Mouse (Mus musculus) right cerebral cortex, adult 18-20 months (tissue): ENCODE measurements around the gene Chrna1.

Source experiments
- DNase-seq: peaks from one replicate; pipeline ENCODE4 v3.0.0; 2022; ENCODE audit warnings: mixed read lengths

Gene Chrna1

GRCm38 (mm10) chr2:73554389-73554788 is 25.7 kb downstream of the Chrna1 start:
- no peak for DNase-seq

DNA sequence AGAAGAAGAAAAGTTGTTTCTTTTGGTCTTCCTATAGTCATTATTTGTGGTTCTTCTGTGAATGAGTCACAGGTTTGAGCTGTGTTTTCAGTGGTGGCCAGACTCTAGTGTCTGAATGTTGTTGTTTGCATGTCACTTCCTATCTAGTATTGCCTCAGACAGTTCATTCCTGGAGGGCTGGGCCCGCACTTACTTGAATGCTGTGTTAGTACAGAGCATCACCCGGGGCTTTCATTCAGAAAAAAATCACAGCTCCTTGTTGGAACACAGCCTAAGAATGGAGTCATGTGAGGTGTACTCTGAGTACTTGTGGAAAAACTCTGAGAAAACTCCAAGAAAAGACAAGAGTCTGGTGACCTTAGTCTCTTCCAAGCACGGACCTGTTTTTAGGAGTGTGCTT is 27.2 kb downstream of the Chrna1 start:
- DNase-seq: no peak

GRCm38 (mm10) chr2:73550725-73551124 is 29.4 kb downstream of the Chrna1 start:
- DNase-seq: no peak

DNA sequence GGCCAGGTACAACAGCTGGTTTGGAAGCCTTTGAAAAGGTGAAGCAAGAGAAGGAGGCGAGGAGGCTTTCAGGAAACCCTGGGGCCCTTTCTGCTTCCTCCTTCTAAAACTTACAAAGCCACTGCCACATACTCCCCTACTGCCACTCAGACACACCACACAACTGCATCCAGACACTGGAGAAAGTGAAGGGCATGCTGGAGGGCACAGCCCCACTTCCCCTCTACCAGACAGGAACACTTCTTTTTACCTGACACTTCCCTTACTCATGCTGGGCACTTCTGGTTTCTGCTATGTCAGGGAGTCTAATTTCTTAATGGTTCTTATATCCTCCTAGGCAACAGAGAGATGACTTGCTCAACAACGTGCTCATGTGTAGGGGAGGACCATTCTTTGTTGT is 31.6 kb downstream of the Chrna1 start:
- DNase-seq: no peak

GRCm38 (mm10) chr2:73547256-73547655 is 32.9 kb downstream of the Chrna1 start:
- DNase-seq: no peak

DNA sequence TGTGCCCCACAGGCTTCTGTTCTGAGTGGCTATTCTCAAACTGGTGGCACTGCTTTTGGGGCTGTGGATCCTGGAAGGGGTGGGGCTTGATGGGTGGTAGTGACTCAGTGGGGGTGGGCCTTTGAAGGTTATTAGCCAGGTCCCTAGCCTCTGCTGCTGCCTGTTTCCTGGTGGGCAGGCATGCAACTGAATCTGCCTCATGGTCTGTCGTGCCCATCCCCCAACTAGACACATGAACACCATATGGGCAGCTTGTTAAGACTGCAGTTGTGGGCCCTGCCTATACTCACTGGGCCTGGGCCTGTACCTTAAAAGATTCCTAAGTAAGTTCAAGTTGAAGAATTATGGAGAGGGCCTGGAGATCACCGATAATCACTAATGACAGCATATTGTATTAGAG is 34.6 kb downstream of the Chrna1 start:
- no peak for DNase-seq

DNA sequence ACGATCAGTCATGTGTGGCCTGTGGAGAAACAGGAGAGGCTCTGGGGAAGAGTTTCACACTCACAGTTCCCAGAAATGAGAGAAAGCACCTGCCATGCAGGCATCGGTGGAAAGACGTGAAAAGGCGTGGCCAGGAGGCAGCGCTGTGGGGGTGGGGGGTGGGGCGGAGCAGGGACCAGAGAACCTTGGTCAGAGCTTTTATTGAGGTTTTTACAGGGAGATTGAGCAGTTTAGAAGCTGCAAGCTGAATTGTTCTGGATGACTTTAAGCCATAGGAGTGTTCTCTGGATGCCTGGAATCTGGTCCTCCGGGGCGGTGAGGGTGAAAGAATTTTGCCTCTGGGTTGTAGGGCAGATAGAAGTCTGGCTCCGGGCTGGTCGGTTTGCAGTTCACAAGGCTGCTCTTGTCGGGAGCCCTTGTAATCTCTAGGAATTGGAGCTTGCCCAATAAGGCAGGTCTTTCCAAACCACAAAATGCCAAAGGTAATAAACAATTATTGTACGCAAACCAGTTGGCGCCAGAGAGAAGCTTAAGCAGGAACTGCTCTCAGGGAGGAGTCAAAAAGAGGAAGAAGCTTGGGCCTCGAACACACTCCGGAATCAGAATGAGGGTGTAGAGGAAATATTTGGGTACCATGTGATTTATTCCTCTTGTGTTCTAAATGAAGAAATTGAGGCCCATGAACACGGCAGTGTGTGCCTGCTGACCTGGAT is 39.5 kb downstream of the Chrna1 start:
- DNase-seq: no peak

GRCm38 (mm10) chr2:73539697-73540096 is 40.4 kb downstream of the Chrna1 start:
- DNase-seq: no peak

- DNase-seq: no peak
Observed at GRCm38 (mm10) chr2:73539141-73539540, 41.0 kb downstream of the Chrna1 start.

- no peak for DNase-seq
Observed at GRCm38 (mm10) chr2:73538590-73538989, 41.5 kb downstream of the Chrna1 start.

- no peak for DNase-seq
Observed at GRCm38 (mm10) chr2:73536091-73536783, 43.9 kb downstream of the Chrna1 start.

- DNase-seq: no peak
Observed at GRCm38 (mm10) chr2:73534720-73535119, 45.4 kb downstream of the Chrna1 start.

DNA sequence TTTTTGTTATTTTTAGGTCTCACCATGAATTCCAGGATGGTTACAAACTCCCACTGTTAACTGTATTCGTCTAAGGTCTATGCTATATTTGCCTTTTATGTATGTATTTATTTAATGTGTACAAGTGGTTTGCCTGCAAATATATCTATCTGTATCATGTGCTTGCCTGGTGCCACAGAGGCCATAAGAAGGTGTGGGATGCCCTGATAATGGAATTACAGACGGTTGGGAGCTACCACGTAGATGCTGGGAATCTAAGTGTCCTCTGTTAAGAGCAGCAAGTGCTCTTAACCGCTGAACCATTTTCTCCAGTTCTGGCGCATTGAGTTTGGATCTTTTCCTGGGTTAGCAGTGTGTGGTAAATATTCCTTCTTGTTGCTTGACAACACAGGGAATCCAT is 49.7 kb downstream of the Chrna1 start:
- DNase-seq: no peak

- DNase-seq: peak; percentile 78
Observed at GRCm38 (mm10) chr2:73529356-73530330, 50.5 kb downstream of the Chrna1 start, which contains the start of gene Wipf1. Gene Wipf1, minus strand, starts transcription at chr2:73529734.

DNA sequence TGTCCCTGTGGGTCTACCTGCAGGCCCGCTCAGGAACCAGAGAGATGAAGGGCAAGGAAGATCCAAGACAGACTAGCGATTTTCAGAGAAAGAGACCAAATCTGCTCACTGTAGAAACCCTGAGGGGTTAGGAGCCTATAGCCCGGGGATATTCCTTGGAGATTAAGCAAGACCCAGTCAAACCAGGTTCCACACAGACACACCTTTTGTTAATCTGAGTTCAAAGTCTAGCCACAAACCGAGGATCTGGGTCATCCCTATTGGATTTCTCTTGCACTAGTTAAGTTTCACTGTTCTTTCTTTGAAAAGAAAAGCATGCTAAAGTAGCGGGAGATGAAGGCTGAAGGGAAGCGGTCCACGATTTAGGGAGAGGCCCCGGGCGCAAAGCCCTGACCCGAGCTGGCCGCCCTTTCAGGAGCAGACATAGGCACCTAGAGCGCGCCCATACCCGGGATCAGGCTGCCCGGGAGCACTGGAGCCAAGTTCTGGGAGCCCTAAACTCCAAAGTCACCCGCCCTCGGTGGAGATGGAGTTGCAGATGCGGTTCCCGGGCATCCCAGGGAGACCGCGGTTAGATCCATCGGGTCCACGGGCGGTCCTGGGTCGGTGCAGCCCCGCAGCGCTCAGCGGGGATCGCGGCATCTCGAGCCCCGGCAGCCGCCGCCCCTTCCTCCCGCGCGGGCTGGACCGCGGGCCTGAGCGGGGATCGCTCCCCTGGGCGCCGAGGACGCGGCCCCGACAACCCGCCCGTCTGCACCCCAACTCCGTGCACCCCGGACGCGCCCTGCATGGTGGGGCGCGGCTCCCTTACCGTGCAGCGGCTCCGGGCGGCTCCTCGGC is 51.4 kb downstream of the Chrna1 start:
- DNase-seq: no peak

- DNase-seq: no peak
Observed at GRCm38 (mm10) chr2:73527956-73528355, 52.2 kb downstream of the Chrna1 start.

GRCm38 (mm10) chr2:73526691-73527090 is 53.4 kb downstream of the Chrna1 start:
- DNase-seq: no peak

- no peak for DNase-seq
Observed at GRCm38 (mm10) chr2:73522891-73523290, 57.2 kb downstream of the Chrna1 start.

- no peak for DNase-seq
Observed at GRCm38 (mm10) chr2:73522336-73522735, 57.8 kb downstream of the Chrna1 start.

- DNase-seq: no peak
Observed at GRCm38 (mm10) chr2:73521737-73522136, 58.4 kb downstream of the Chrna1 start.

- DNase-seq: no peak
Observed at GRCm38 (mm10) chr2:73518966-73519365, 61.2 kb downstream of the Chrna1 start.

DNA sequence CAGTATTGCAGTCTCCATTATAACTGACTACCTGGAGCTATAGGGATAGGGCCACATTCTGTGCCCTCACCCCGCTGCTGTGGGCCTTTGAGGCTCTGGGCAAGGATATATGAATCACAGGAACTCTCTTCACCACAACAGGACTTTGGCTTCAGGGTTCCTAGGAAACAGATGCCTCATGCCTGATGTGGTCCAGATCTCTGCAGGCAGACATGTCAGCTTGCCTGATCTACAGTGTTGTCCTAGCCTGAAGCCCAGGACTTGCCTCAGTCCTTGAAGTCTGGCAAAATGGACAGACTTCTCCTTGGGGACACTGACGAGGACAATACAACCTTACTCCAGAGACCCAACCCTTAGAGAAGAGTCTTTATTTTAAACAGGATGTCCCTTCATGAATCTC is 61.8 kb downstream of the Chrna1 start:
- DNase-seq: no peak
